Mouse (Mus musculus): Measurements from ENCODE around the gene Cdrt4.

Gene Cdrt4

GRCm38 (mm10) chr11:63035420-63036211 is 84.6 kb downstream of the Cdrt4 start:
- in situ Hi-C loops (cut with MboI, MseI), result no loop called here

- in situ Hi-C loops (cut with MboI, MseI), result no loop called here
These were observed 89.1 kb downstream of the Cdrt4 start for GRCm38 (mm10) chr11:63040002-63040661.

Data from T-helper 17 cell (primary cell).